Mouse (Mus musculus) spleen, postnatal 10 days (tissue): Measurements from ENCODE around the gene Hoxd10.

Experiments used
- DNase-seq, 2 experiments: peaks; one replicate each; pipeline ENCODE4 v3.0.0; 2021 to 2022; ENCODE audit warnings: low spot score in 2 of 2

Gene Hoxd10

DNA sequence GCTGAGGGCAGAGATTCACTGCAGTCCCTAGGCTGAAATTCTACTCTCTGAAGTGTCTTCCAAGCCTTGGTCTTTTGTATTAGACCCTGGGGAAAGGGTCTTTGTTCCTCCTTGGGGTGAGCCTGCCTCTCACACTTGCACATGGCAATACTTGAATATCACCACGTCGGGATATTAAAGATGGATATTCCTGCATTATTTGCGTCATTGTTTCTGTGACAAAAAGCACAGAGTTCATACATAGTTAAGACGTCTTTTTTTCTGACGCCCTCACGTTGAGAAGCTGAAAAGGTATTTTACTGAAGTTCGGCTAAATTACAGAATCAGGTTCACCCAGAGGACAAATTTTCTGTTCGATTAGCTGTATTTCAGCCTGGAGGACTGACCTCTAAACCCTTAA is 38.6 kb downstream of the Hoxd10 start:
- no peak for DNase-seq

GRCm38 (mm10) chr2:74731055-74731454 is 39.3 kb downstream of the Hoxd10 start:
- DNase-seq: no peak

- no peak for DNase-seq
These were observed 40.2 kb downstream of the Hoxd10 start for GRCm38 (mm10) chr2:74731799-74732512.

GRCm38 (mm10) chr2:74732513-74733316 is 41.0 kb downstream of the Hoxd10 start:
- no peak for DNase-seq

DNA sequence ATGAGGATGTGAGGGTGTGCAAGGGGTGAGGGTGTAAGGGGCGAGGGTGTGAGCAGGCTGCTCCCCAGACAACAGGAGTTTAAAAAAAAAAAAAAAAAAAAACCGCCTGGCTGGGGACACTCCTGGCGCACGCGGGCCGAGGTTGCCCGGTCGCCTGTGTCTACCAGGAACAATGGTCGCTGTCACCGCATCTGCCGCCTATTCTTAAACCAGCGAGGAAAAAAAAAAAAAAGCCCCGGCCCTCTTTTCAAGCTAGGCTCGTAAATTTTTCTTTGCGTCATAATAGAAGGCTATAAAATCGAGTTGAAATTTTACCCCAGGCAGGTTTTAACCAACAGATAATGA is 41.6 kb downstream of the Hoxd10 start:
- no peak for DNase-seq

GRCm38 (mm10) chr2:74733765-74734164 is 42.0 kb downstream of the Hoxd10 start:
- DNase-seq: no peak

DNA sequence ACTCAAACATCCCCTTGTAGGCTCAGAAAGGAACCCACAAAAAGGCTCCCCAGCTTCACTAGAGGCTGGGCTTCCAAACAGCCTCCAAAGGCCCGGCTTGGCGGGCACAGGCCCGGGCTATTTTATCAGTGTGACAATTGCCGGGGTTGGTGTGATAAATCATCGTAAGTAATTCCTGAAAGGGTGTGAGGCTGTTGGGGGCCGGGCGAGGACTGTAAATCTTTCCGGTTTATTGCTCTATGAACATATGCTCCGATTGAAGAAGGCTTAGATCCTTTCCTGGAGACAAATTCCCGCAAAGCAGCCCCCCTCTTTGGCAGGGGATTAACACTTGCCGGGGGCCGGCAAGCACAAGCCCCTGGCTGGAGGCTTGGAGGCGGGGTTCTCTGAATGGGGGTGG is 42.7 kb downstream of the Hoxd10 start:
- no peak for DNase-seq

- no peak for DNase-seq
These were observed 43.5 kb downstream of the Hoxd10 start for GRCm38 (mm10) chr2:74734996-74735811.

DNA sequence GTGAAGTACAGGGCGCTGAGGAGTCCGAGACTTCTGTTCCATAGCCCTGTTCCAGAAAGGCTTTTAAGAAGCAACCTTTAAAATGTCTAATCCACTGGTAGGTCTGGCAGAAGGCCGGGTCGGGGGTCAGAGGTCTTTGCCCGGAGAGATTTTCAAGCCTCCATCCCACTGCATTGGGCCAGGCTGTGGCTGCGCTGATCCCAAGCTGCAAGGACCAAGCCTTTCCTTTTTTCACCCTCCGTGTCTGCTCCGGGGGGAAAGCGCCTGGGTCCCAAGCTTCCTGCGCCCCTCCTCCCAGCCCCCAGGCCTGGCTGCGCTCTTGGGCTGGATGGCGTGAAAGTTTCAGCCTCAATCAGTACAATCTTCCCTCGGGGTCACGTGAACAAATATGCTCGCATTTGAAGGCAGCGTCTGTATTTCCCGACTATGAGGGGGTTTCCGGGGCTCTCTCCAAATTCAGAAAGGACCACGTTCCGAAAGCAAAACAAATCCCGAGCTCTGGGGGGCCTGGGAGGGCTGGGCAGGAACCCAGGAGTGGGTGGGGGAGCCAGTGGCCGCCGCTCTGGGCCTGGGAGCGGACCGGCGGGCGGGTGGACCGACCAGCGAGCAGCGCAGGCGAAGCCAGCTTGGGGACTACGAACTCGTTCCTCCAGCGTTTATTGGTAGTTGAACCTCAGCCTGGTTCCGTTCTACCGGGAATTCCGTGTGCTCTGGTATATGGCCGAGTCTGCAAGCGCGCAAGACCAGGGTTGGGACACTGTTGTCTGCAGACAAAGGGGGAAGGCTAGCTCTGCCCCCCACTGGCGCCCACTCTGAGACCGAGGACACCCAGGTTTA is 44.3 kb downstream of the Hoxd10 start:
- DNase-seq: no peak

DNA sequence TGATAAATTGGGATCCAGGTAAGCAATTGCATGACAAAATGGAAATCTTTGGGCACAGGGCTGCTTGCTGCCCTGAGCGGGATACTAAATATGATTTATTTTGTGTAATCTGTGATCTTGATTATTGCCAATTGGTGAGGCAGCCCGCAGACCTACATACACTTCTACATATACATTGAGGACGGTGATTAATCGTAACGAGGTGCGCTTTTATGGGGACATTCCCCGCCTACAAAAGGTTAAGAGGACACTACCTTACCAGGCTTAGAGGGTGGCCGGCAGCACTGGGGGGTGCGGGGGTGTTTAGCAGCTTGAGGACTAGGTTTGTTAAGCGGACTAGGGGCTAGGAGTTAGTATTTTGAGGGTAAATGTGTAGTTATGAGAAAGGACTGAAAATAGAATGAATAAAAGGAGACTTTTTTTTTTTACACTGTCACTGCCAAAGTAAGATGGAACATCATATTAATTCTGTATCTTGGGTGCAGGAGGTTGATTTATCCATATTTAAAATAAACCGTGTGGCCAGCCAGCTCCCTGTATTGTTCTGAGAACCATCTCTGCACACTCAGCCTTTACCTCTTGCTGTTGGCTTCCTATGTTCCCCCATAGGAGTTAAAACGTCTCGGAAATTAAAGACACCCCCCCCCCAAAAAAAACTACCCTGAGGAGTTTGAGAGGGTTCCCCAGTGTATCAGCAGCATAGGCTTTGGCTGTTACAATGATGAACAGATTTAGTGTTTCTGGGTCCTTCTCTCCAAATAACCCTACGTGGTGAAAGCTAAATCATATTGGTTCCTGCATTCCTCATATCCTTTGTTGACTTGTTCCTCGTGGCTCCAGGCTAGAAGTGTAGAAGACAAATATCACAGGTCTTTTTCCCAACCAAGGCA is 45.2 kb downstream of the Hoxd10 start:
- no peak for DNase-seq

DNA sequence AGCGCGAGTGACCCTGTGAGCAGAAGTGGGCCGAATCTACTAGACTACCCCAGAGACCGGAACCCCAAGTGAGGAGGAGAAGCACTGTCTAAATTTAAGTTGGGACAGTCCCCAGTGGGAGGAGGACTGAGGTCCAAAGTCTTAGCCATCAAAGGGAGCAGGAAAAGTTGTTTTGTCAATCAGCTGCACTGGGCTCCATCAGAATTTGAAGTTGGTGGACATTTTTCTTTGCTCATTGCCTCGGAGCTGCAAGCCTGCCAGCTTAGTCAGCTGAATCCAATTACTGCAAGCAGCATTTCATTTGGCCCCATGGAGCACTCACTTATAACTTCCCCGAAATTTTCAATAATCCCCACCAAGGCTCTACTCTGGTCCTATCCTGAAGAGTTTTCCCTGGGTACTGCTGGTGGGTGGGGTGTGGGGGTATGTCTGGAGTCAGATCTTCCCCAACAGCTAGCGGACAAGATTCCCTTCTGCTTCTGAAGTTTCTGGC is 45.9 kb downstream of the Hoxd10 start:
- no peak for DNase-seq

GRCm38 (mm10) chr2:74738623-74739475 is 47.1 kb downstream of the Hoxd10 start:
- no peak for DNase-seq

GRCm38 (mm10) chr2:74739476-74739800 is 47.7 kb downstream of the Hoxd10 start:
- DNase-seq: no peak

DNA sequence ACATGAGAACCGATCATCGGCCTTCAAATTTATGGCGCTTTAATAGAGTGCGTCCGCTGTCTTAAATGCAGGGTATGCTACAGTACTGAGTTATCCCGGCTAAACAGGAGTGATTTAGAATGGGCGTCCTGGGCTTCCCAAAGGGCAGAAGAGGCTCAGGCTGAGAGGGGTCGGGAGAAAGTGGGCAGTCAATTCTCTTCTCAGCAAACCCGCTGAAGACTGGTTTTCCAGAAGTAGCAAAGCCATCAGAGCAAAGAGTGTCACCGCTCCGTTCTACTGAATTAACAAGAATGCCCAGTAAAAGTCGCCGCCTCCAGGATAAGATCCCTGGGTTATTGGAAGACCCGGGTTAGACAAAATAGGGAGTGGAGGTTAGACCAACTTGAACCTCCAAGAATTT is 48.1 kb downstream of the Hoxd10 start:
- no peak for DNase-seq

DNA sequence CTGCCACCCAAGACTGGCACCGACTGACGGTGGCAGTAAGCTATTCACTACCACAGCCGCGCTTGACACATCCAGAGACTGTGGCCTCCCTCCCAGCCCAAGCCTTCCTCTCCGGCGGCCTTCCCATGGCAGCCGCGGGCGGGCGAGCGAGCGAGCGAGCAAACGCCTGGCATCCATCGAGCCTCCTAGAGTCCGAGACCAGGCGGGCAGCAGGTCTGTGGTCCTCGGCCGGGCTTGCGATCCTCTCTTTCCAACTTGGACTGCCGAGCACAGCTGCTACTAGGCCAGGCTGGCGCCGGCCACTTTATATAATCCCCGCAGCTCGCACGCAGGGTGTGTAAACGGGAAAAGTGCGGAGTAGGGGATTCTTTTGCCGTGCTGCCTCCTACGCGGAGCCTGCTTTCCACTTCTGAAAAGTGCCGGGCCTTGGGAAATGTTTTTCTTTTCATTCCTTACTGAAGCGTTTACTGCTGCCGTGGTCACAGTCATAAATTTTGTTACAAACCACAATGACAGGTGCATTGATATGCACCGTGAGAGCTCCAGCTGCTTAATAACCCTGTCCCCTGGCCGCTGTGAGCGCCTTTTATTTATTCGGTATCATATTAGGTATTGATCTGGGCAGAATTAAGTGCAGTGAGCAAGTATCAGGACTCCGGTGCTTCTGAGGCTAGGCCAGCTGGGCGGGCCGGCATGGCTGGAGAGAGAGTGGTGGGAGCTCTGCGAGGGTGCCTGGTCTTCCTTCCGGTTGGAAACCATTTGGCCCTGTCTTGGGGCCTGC is 48.8 kb downstream of the Hoxd10 start:
- DNase-seq: no peak

DNA sequence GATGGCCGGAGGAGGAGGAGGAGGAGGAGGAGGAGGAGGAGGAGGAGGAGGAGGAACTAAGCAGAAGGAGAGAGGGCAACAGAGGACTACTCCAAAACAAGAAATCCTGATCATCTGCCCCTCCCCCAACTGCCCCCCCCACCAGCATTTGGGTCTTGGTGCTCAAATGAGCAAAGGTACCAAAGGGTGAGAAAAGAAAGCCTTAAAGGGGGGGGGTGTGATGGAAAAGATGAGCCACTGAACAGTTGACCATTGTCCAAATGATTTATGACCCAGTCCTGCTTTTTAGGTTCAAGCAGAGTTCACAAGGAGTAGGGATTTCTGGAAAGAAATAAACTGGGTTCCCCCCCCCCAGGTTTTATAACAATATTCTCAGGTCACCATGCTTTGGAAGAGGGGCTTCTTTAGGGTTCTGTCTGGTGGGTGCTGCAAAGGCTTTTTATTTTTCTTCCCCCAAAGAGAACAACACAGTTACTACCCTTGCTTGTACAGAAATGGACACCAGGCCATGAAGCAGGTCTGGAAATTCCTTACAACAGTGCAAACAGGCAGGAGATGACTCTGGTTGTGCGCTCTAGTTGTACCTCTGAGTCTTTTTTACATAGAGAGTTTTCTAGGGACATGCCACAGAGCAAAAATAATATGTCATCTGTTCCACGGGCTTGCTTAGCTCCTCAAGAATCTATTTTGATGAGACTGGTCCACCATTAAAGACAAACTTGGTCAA is 49.7 kb downstream of the Hoxd10 start:
- DNase-seq: no peak

DNA sequence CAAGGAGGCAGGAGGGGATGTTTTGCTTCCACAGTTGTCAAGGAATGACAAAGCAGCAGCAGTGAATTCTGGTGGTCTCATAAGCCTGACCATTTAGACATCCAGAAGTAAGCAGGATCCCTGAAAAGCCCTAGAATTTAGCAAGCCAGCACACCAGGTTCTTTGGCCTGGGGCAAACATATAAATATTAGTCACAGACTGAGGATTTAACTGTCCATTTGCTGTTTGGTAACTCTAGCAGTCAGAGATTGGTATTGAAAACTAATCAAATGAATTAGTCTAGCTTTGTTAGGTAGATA is 50.2 kb downstream of the Hoxd10 start:
- no peak for DNase-seq
